Mouse (Mus musculus): ENCODE results near the gene Ak5.
A peak's percentile ranks its signal among the peaks of the same experiment; 100 is the strongest.

Gene Ak5

GRCm38 (mm10) chr3:152509268-152509667 lies 158.9 kb downstream of the Ak5 start:
- DNase-seq, result no peak

GRCm38 (mm10) chr3:152508419-152508993 lies 159.7 kb downstream of the Ak5 start:
- no peak for DNase-seq

- no peak for DNase-seq
These were observed 160.3 kb downstream of the Ak5 start for GRCm38 (mm10) chr3:152507900-152508299.

GRCm38 (mm10) chr3:152498968-152499696 lies 169.0 kb downstream of the Ak5 start:
- no peak for DNase-seq

GRCm38 (mm10) chr3:152497842-152498241 lies 170.3 kb downstream of the Ak5 start:
- DNase-seq, result no peak

- no peak for DNase-seq
These were observed 171.1 kb downstream of the Ak5 start for GRCm38 (mm10) chr3:152497084-152497483.

GRCm38 (mm10) chr3:152495415-152495898 lies 172.7 kb downstream of the Ak5 start:
- DNase-seq, result no peak

GRCm38 (mm10) chr3:152494667-152495360 lies 173.3 kb downstream of the Ak5 start:
- DNase-seq, result no peak

GRCm38 (mm10) chr3:152493813-152494212 lies 174.3 kb downstream of the Ak5 start:
- no peak for DNase-seq

GRCm38 (mm10) chr3:152492241-152492640 lies 175.9 kb downstream of the Ak5 start:
- DNase-seq, result no peak

GRCm38 (mm10) chr3:152490423-152490822 lies 177.7 kb downstream of the Ak5 start:
- DNase-seq, result no peak

GRCm38 (mm10) chr3:152488964-152489363 lies 179.2 kb downstream of the Ak5 start:
- DNase-seq, result no peak

GRCm38 (mm10) chr3:152484206-152484605 lies 184.0 kb downstream of the Ak5 start:
- no peak for DNase-seq

- DNase-seq, result no peak
These were observed 184.4 kb downstream of the Ak5 start for GRCm38 (mm10) chr3:152483800-152484199.

- no peak for DNase-seq
These were observed 186.0 kb downstream of the Ak5 start for GRCm38 (mm10) chr3:152482182-152482581.

- DNase-seq, result no peak
These were observed 187.8 kb downstream of the Ak5 start for GRCm38 (mm10) chr3:152480336-152480735.

GRCm38 (mm10) chr3:152478599-152479435 lies 189.3 kb downstream of the Ak5 start:
- no peak for DNase-seq

- DNase-seq, result peak; percentile 33 to 41
These were observed 190.2 kb downstream of the Ak5 start for GRCm38 (mm10) chr3:152477796-152478527.

GRCm38 (mm10) chr3:152475894-152476293 lies 192.3 kb downstream of the Ak5 start:
- DNase-seq, result no peak

GRCm38 (mm10) chr3:152475278-152475669 lies 192.9 kb downstream of the Ak5 start:
- DNase-seq, result no peak

- DNase-seq, result peak; percentile 30 to 32
These were observed 193.4 kb downstream of the Ak5 start for GRCm38 (mm10) chr3:152474582-152475277.

Data from cerebellum, postnatal 36 days (tissue).